Mouse (Mus musculus): ENCODE data around the gene Filip1l. TPM values are rescaled to one million over a fixed set of nuclear protein-coding genes. Genes with fewer than 3 reads are reported as not detected.

Filip1l gene
- polyA plus RNA-seq, 1 experiment from 2014 or later = 11.8 TPM

GRCm38 (mm10) chr16:57428977-57429376 lies 76.1 kb downstream of the Filip1l start:
- H3K4me1 ChIP-seq (replicated peaks; ENCODE audit: control insufficient read depth, insufficient read depth, low read length) = no peaks in the 10 kb centered on the region
- H3K27me3 ChIP-seq (ENCODE audit: control insufficient read depth, insufficient read depth, low read length) = no peaks in the 10 kb centered on the region
- ATAC-seq (ENCODE audit: low FRiP score) (no peak), DNase-seq (ENCODE audit: low spot score) (no peak)
- no peaks in the 10 kb centered on the region for H3K36me3 ChIP-seq (ENCODE audit: control insufficient read depth, insufficient read depth, low read length)
- H3K9me3 ChIP-seq (ENCODE audit: control insufficient read depth, low read length) = no peaks in the 10 kb centered on the region
- no peak overlapping the region for H3K27ac ChIP-seq (ENCODE audit: low read depth, low read length)
- no peak overlapping the region for H3K4me2 ChIP-seq (replicated peaks; ENCODE audit: low read depth, low read length)
- no peak overlapping the region for H3K4me3 ChIP-seq (ENCODE audit: low read depth, low read length)
- H3K9ac ChIP-seq (ENCODE audit: low read depth, low read length) = no peak overlapping the region
- 91% methylated on average over 5 of the region's 5 CpGs for WGBS

GRCm38 (mm10) chr16:57431294-57431693 lies 78.4 kb downstream of the Filip1l start:
- H3K4me1 ChIP-seq (replicated peaks; ENCODE audit: control insufficient read depth, insufficient read depth, low read length) = no peaks in the 10 kb centered on the region
- no peak for ATAC-seq (ENCODE audit: low FRiP score)
- H3K27ac ChIP-seq (ENCODE audit: low read depth, low read length) = no peak overlapping the region
- H3K4me3 ChIP-seq (ENCODE audit: low read depth, low read length) = no peak overlapping the region
- no peaks in the 10 kb centered on the region for H3K27me3 ChIP-seq (ENCODE audit: control insufficient read depth, insufficient read depth, low read length)
- no peaks in the 10 kb centered on the region for H3K36me3 ChIP-seq (ENCODE audit: control insufficient read depth, insufficient read depth, low read length)
- H3K9ac ChIP-seq (ENCODE audit: low read depth, low read length) = no peak overlapping the region
- WGBS = 92% methylated on average over 3 of the region's 3 CpGs
- no peak overlapping the region for H3K4me2 ChIP-seq (replicated peaks; ENCODE audit: low read depth, low read length)
- no peak for DNase-seq (ENCODE audit: low spot score)
- H3K9me3 ChIP-seq (ENCODE audit: control insufficient read depth, low read length) = no peaks in the 10 kb centered on the region

DNA sequence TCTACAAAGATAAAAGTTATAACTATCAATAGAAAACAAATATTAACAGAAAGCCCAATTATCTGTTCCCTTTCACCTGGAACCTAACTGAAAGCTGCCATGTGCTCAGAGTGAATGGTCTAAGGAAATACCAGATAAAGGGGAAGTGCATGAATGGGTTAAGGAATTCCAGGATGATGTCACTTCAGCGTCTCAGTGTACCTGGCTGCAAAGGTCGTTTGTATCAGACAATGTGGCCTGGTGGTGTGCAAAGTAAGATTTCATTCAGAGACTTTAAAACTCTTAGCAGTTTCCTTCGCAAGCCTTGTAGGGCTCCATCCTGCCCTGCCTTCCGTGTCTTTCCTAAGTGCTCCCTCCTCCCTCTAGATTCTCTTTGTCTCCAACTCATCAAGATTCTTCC lies 80.3 kb downstream of the Filip1l start:
- Histone ChIP-seq H3K9me3 (ENCODE audit: control insufficient read depth, low read length) (no peaks in the 10 kb centered on the region), H3K27me3 (ENCODE audit: control insufficient read depth, insufficient read depth, low read length) (no peaks in the 10 kb centered on the region), H3K36me3 (ENCODE audit: control insufficient read depth, insufficient read depth, low read length) (no peaks in the 10 kb centered on the region), H3K4me2 (replicated peaks; ENCODE audit: low read depth, low read length) (no peak overlapping the region), H3K4me3 (ENCODE audit: low read depth, low read length) (no peak overlapping the region), H3K4me1 (replicated peaks; ENCODE audit: control insufficient read depth, insufficient read depth, low read length) (no peaks in the 10 kb centered on the region), H3K27ac (ENCODE audit: low read depth, low read length) (no peak overlapping the region), H3K9ac (ENCODE audit: low read depth, low read length) (no peak overlapping the region)
- DNase-seq (ENCODE audit: low spot score) = no peak
- 80% methylated on average over 4 of the region's 4 CpGs for WGBS
- ATAC-seq (ENCODE audit: low FRiP score) = no peak

- no peak overlapping the region for H3K4me2 ChIP-seq (replicated peaks; ENCODE audit: low read depth, low read length)
- no peak for ATAC-seq (ENCODE audit: low FRiP score)
Observed at GRCm38 (mm10) chr16:57433671-57434070, 80.8 kb downstream of the Filip1l start.

GRCm38 (mm10) chr16:57434640-57435039 lies 81.7 kb downstream of the Filip1l start:
- ATAC-seq (ENCODE audit: low FRiP score) = no peak
- H3K27me3 ChIP-seq (ENCODE audit: control insufficient read depth, insufficient read depth, low read length) = no peaks in the 10 kb centered on the region
- 64% methylated on average over 3 of the region's 3 CpGs for WGBS

More at GRCm38 (mm10) chr16:57433671-57434070, 80.8 kb downstream of the Filip1l start:
- no peak overlapping the region for H3K27ac ChIP-seq (ENCODE audit: low read depth, low read length)
- H3K9me3 ChIP-seq (ENCODE audit: control insufficient read depth, low read length) = no peaks in the 10 kb centered on the region
- H3K27me3 ChIP-seq (ENCODE audit: control insufficient read depth, insufficient read depth, low read length) = no peaks in the 10 kb centered on the region
- no peaks in the 10 kb centered on the region for H3K4me1 ChIP-seq (replicated peaks; ENCODE audit: control insufficient read depth, insufficient read depth, low read length)
- no peak overlapping the region for H3K4me3 ChIP-seq (ENCODE audit: low read depth, low read length)
- WGBS = 89% methylated on average over 6 of the region's 6 CpGs
- H3K36me3 ChIP-seq (ENCODE audit: control insufficient read depth, insufficient read depth, low read length) = no peaks in the 10 kb centered on the region
- no peak overlapping the region for H3K9ac ChIP-seq (ENCODE audit: low read depth, low read length)
- DNase-seq (ENCODE audit: low spot score) = no peak

GRCm38 (mm10) chr16:57437523-57438287 lies 84.8 kb downstream of the Filip1l start:
- Histone ChIP-seq H3K36me3 (ENCODE audit: control insufficient read depth, insufficient read depth, low read length) (no peaks in the 10 kb centered on the region), H3K27me3 (ENCODE audit: control insufficient read depth, insufficient read depth, low read length) (no peaks in the 10 kb centered on the region), H3K4me2 (replicated peaks; ENCODE audit: low read depth, low read length) (no peak overlapping the region), H3K4me1 (replicated peaks; ENCODE audit: control insufficient read depth, insufficient read depth, low read length) (no peaks in the 10 kb centered on the region), H3K4me3 (ENCODE audit: low read depth, low read length) (no peak overlapping the region), H3K9ac (ENCODE audit: low read depth, low read length) (no peak overlapping the region), H3K27ac (ENCODE audit: low read depth, low read length) (no peak overlapping the region), H3K9me3 (ENCODE audit: control insufficient read depth, low read length) (no peaks in the 10 kb centered on the region)
- no peak for DNase-seq (ENCODE audit: low spot score)
- WGBS = 90% methylated on average over 11 of the region's 11 CpGs
- no peak for ATAC-seq (ENCODE audit: low FRiP score)

More at GRCm38 (mm10) chr16:57434640-57435039, 81.7 kb downstream of the Filip1l start:
- Histone ChIP-seq H3K4me2 (replicated peaks; ENCODE audit: low read depth, low read length) (no peak overlapping the region), H3K27ac (ENCODE audit: low read depth, low read length) (no peak overlapping the region), H3K9me3 (ENCODE audit: control insufficient read depth, low read length) (no peaks in the 10 kb centered on the region), H3K4me1 (replicated peaks; ENCODE audit: control insufficient read depth, insufficient read depth, low read length) (no peaks in the 10 kb centered on the region), H3K9ac (ENCODE audit: low read depth, low read length) (no peak overlapping the region), H3K4me3 (ENCODE audit: low read depth, low read length) (no peak overlapping the region), H3K36me3 (ENCODE audit: control insufficient read depth, insufficient read depth, low read length) (no peaks in the 10 kb centered on the region)
- DNase-seq (ENCODE audit: low spot score) = no peak

DNA sequence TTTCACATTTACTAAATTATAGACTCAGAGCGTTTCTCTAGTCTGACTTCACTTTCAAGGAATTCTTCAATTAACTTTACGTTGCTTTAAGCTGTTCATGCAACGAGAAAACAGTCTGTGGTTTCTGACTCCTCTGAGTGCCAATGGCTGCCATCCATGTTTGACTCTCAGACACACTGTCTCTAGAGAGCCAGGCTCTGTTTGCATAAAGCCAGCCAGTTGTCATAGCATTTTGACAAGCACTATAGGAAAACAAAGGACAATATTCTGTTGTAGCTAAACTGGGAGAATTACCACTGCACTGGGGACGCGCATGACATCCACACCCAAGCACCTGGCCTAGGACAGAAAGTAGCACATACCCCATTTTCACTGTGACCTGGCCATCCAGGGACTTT lies 85.4 kb downstream of the Filip1l start:
- no peaks in the 10 kb centered on the region for H3K9me3 ChIP-seq (ENCODE audit: control insufficient read depth, low read length)
- no peaks in the 10 kb centered on the region for H3K27me3 ChIP-seq (ENCODE audit: control insufficient read depth, insufficient read depth, low read length)
- H3K4me1 ChIP-seq (replicated peaks; ENCODE audit: control insufficient read depth, insufficient read depth, low read length) = no peaks in the 10 kb centered on the region
- no peak overlapping the region for H3K4me2 ChIP-seq (replicated peaks; ENCODE audit: low read depth, low read length)
- ATAC-seq (ENCODE audit: low FRiP score) = no peak
- WGBS = 78% methylated on average over 5 of the region's 5 CpGs
- no peak overlapping the region for H3K27ac ChIP-seq (ENCODE audit: low read depth, low read length)
- H3K9ac ChIP-seq (ENCODE audit: low read depth, low read length) = no peak overlapping the region
- no peak overlapping the region for H3K4me3 ChIP-seq (ENCODE audit: low read depth, low read length)
- no peaks in the 10 kb centered on the region for H3K36me3 ChIP-seq (ENCODE audit: control insufficient read depth, insufficient read depth, low read length)
- DNase-seq (ENCODE audit: low spot score) = no peak

GRCm38 (mm10) chr16:57439206-57439605 lies 86.3 kb downstream of the Filip1l start:
- Histone ChIP-seq H3K4me1 (replicated peaks; ENCODE audit: control insufficient read depth, insufficient read depth, low read length) (no peaks in the 10 kb centered on the region), H3K36me3 (ENCODE audit: control insufficient read depth, insufficient read depth, low read length) (no peaks in the 10 kb centered on the region), H3K27me3 (ENCODE audit: control insufficient read depth, insufficient read depth, low read length) (no peaks in the 10 kb centered on the region), H3K9ac (ENCODE audit: low read depth, low read length) (no peak overlapping the region), H3K4me3 (ENCODE audit: low read depth, low read length) (no peak overlapping the region), H3K27ac (ENCODE audit: low read depth, low read length) (no peak overlapping the region), H3K9me3 (ENCODE audit: control insufficient read depth, low read length) (no peaks in the 10 kb centered on the region), H3K4me2 (replicated peaks; ENCODE audit: low read depth, low read length) (no peak overlapping the region)
- DNase-seq (ENCODE audit: low spot score) = no peak
- ATAC-seq (ENCODE audit: low FRiP score) = no peak
- 91% methylated on average over 11 of the region's 11 CpGs for WGBS

DNA sequence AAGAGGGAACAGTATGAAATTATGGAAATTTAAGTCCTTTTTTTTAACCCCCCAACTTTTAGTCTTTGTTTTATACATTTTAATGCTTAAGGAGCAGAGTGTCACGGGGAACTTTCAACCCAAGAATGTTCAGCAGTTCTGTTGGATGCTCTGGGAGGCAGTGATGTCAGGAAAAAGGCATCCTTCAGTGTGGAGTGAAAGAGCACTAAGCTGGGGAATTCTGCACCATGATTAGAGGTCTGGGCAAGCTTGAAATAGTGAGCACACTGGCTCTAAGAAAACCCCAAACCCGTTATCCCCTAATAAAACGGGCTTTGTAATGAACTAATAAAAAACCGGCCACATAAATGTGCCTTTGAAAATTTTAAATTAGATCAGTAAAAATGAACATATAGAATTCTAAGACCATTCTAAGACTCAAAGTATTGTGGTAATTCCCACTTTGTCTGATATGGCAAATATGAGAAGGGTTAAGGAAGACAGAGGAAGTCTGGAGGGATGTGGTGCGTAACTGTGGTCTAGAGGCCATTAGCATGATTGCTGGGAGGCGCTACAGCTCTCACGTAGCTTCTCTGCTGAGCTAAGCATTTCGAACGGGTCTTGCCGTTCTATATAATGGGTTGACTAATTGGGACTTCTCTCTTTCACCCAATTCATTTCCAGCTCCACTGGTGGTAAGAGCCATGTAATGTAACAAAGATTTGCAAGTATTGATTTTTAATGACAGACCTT lies 88.0 kb downstream of the Filip1l start:
- WGBS = 88% methylated on average over 10 of the region's 10 CpGs
- H3K9ac ChIP-seq (ENCODE audit: low read depth, low read length) = no peak overlapping the region
- no peak overlapping the region for H3K4me3 ChIP-seq (ENCODE audit: low read depth, low read length)
- no peak for DNase-seq (ENCODE audit: low spot score)
- no peak for ATAC-seq (ENCODE audit: low FRiP score)
- no peak overlapping the region for H3K27ac ChIP-seq (ENCODE audit: low read depth, low read length)
- H3K4me2 ChIP-seq (replicated peaks; ENCODE audit: low read depth, low read length) = no peak overlapping the region
- no peaks in the 10 kb centered on the region for H3K9me3 ChIP-seq (ENCODE audit: control insufficient read depth, low read length)
- no peaks in the 10 kb centered on the region for H3K27me3 ChIP-seq (ENCODE audit: control insufficient read depth, insufficient read depth, low read length)
- no peaks in the 10 kb centered on the region for H3K4me1 ChIP-seq (replicated peaks; ENCODE audit: control insufficient read depth, insufficient read depth, low read length)
- H3K36me3 ChIP-seq (ENCODE audit: control insufficient read depth, insufficient read depth, low read length) = no peaks in the 10 kb centered on the region
